Mouse (Mus musculus) kidney, adult 2 months (tissue): ENCODE data around the gene Spred2.

ENCODE experiments used
- CTCF ChIP-seq: fragments of 200-500 bp; conservative IDR thresholded peaks from 2 replicates; pipeline ENCODE4 v1.5.1; 2011; ENCODE audit warnings: low read depth, mild to moderate bottlenecking, control low read depth, low read length, moderate library complexity, mixed read lengths; ENCODE audit not compliant: insufficient read depth, insufficient read length
- POLR2A ChIP-seq: fragments of 200-500 bp; IDR thresholded peaks from one replicate; pipeline ENCODE4 v1.6.1; 2011; ENCODE audit warnings: low read depth, low read length, control low read depth

DNA sequence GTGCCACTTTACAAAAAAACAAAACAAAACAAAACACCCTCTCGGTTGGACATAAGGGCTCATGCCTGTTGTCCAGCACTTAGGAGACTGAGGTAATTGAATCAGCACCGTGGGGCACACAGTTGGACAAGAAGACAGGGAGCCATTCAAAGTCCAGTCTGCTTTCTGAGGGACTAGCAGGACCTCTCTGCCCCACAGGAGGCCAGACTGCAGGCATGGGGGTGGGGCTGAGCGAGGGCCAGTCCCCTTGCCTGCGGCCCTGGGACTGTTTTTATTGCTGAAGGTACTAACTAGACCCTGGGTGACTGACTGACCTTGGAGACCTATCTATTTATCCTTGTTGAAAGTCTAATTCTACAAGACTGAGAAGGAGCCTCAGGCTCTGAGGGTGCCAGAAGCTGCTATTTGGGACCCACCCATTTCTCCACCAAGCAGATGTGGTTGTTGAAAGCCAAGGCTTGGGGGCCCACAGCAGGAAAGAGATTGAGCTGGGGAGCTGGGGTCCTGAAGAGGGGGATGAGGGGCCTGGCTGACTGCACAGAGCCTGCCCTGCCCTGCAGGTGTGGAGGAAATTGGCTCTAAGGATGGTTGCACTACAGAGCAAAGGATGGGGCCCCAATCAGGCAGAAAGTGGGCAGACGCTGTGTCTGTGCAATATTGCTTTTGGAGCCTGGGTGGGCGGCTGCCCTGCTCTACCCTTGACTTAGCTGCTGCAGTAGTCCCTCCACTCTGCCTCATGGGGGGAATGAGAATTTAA, 117.2 kb downstream of the Spred2 start:
- TF ChIP-seq CTCF (no peak), POLR2A (no peak)
